Mouse (Mus musculus): Measurements from ENCODE around the gene Unc5b. TPM values are rescaled to one million over a fixed set of nuclear protein-coding genes. Genes with fewer than 3 reads are reported as not detected.
"Not testable (repeated sequence)": the region's sequence is repeated elsewhere in the genome, so short reads cannot be mapped to it uniquely, and the experiment has no call there.

The Unc5b gene
- polyA plus RNA-seq, 1 experiment from 2014 or later, result 6.1 TPM

GRCm38 (mm10) chr10:60746512-60746911 is 84.9 kb downstream of the Unc5b start:
- H3K4me1 ChIP-seq, result peaks cover 17% of the 10 kb centered on the region
- H3K4me3 ChIP-seq, result no peak overlapping the region
- H3K9ac ChIP-seq, result no peak overlapping the region
- WGBS, result 73% methylated on average over 2 of the region's 2 CpGs
- no peak overlapping the region for H3K4me2 ChIP-seq
- H3K9me3 ChIP-seq, result no peaks in the 10 kb centered on the region
- no peaks in the 10 kb centered on the region for H3K27me3 ChIP-seq
- ATAC-seq (ENCODE audit: insufficient number of reproducible peaks, insufficient read depth, low FRiP score, low TSS enrichment, low read depth), result no peak
- H3K36me3 ChIP-seq, result peaks cover 67% of the 10 kb centered on the region
- no peak overlapping the region for H3K27ac ChIP-seq

DNA sequence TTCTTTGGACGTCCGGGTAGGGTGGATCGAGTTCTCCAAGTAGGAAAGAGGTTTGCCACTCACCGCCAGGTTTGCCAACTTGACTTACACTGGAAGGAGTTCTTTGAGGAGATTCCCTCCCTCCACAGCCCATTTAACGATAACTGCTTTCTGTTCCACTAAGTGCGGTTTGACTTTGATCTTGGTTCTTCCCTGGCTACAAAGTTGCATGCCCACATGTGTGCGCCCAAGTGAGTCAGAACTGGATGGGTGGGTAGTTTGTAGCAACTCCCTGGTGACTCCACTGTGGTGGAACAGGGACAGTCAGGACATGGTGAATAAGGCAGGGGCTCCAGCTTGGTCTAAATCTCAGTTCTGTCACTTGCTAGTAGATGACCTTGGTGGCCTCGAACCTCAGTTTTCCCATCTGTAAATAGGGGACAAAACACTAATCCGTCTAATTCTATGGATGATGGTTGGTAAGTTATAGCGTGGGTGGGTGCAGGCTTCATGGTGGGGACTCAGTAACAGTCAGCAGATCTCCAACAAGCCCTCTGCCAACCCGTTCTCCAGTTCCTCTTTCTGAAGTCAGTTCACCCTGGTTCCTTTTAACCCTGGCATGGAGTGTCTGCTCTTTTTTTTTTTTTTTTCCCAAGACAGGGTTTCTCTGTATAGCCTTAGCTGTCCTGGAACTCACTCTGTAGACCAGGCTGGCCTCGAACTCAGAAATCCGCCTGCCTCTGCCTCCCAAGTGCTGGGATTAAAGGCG is 86.7 kb downstream of the Unc5b start:
- no peak overlapping the region for H3K9ac ChIP-seq
- H3K9me3 ChIP-seq, result no peaks in the 10 kb centered on the region
- H3K36me3 ChIP-seq, result peaks cover 58% of the 10 kb centered on the region
- H3K27ac ChIP-seq, result no peak overlapping the region
- no peak for ATAC-seq (ENCODE audit: insufficient number of reproducible peaks, insufficient read depth, low FRiP score, low TSS enrichment, low read depth)
- H3K27me3 ChIP-seq, result no peaks in the 10 kb centered on the region
- 86% methylated on average over 14 of the region's 14 CpGs for WGBS
- H3K4me3 ChIP-seq, result no peak overlapping the region
- H3K4me2 ChIP-seq, result no peak overlapping the region
- peaks cover 9% of the 10 kb centered on the region for H3K4me1 ChIP-seq

- H3K4me2 ChIP-seq, result no peak overlapping the region
- WGBS, result 57% methylated on average over 9 of the region's 9 CpGs
- H3K9me3 ChIP-seq, result no peaks in the 10 kb centered on the region
- H3K36me3 ChIP-seq, result peaks cover 47% of the 10 kb centered on the region
- H3K4me3 ChIP-seq, result no peak overlapping the region
- H3K4me1 ChIP-seq, result peaks cover 2% of the 10 kb centered on the region
- no peak overlapping the region for H3K9ac ChIP-seq
- H3K27me3 ChIP-seq, result no peaks in the 10 kb centered on the region
- no peak overlapping the region for H3K27ac ChIP-seq
- ATAC-seq (ENCODE audit: insufficient number of reproducible peaks, insufficient read depth, low FRiP score, low TSS enrichment, low read depth), result no peak
These were observed 87.7 kb downstream of the Unc5b start for GRCm38 (mm10) chr10:60743681-60744080.

- no peak overlapping the region for H3K4me2 ChIP-seq
- H3K27me3 ChIP-seq, result no peaks in the 10 kb centered on the region
- no peak overlapping the region for H3K27ac ChIP-seq
- no peak for ATAC-seq (ENCODE audit: insufficient number of reproducible peaks, insufficient read depth, low FRiP score, low TSS enrichment, low read depth)
- H3K9me3 ChIP-seq, result no peaks in the 10 kb centered on the region
- WGBS, result 80% methylated on average over 6 of the region's 6 CpGs
- H3K9ac ChIP-seq, result no peak overlapping the region
- H3K4me1 ChIP-seq, result no peaks in the 10 kb centered on the region; the same call in 1 of the 2 replicates
- H3K36me3 ChIP-seq, result peaks cover 41% of the 10 kb centered on the region
- no peak overlapping the region for H3K4me3 ChIP-seq
These were observed 88.4 kb downstream of the Unc5b start for GRCm38 (mm10) chr10:60742942-60743341.

DNA sequence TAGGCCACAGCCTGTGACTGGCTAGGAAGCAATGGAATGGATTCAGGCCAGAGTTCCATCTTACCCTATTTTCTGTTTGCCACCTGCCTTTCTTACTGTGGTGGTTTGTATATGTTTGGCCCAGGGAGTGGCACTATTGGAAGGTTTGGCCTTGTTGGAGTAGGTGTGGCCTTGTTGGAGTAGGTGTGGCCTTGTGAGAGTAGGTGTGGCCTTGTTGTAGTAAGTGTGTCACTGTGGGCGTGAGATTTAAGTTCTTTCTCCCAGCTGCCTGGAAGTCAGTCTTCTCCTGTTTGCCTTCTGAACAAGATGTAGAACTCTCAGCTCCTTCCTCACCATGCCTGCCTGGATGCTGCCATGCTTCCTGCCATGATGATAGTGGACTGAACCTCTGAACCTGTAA is 89.1 kb downstream of the Unc5b start:
- not testable (repeated sequence) for H3K9me3 ChIP-seq; H3K4me2 ChIP-seq; H3K9ac ChIP-seq; H3K27me3 ChIP-seq; H3K4me1 ChIP-seq; H3K27ac ChIP-seq; H3K4me3 ChIP-seq; ATAC-seq (ENCODE audit: insufficient number of reproducible peaks, insufficient read depth, low FRiP score, low TSS enrichment, low read depth)
- H3K36me3 ChIP-seq, result peaks cover 38% of the 10 kb centered on the region
- 82% methylated on average over 1 of the region's 1 CpGs for WGBS

- H3K4me2 ChIP-seq, result no peak overlapping the region
- H3K4me3 ChIP-seq, result no peak overlapping the region
- no peak overlapping the region for H3K27ac ChIP-seq
- no peak overlapping the region for H3K9ac ChIP-seq
- ATAC-seq (ENCODE audit: insufficient number of reproducible peaks, insufficient read depth, low FRiP score, low TSS enrichment, low read depth), result no peak
- 84% methylated on average over 7 of the region's 7 CpGs for WGBS
- peaks cover 44% of the 10 kb centered on the region for H3K36me3 ChIP-seq
- H3K9me3 ChIP-seq, result no peaks in the 10 kb centered on the region
- no peaks in the 10 kb centered on the region for H3K27me3 ChIP-seq
- H3K4me1 ChIP-seq, result no peaks in the 10 kb centered on the region
These were observed 89.9 kb downstream of the Unc5b start for GRCm38 (mm10) chr10:60741435-60741834.

DNA sequence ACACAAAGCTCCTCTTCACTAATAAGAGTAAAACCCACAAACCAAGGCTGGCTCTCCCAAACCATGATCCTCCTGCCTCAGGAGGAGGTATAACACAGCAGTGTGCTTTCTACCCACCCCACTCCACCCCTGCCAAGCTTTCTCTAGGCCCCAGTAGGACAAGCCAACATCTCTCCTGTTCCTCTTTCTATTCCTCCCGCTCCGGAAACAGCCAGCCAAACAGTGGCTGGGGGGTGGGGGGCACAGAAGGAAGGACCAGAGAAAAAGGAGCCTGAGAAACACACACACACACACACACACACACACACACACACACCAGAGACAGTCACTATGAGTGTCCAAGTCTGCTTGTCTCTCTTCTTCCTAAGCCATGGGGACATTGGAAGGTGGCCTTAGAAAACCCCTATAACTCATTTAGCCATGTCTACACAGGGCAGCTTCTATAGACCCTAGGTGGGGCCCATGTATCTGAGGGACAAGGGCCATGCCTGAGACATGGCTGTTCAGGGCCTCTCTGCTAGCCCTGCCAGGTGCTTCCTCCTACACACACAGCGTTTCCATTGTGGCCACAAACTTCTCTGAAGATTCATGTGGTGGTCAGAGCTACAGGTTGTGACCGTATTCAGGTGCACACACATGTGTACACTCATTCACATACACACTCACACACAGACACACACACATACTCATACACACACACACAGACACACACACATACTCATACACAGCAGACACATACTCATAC is 91.6 kb downstream of the Unc5b start:
- Histone ChIP-seq H3K27me3 (no peaks in the 10 kb centered on the region), H3K9ac (no peak overlapping the region), H3K9me3 (no peaks in the 10 kb centered on the region), H3K4me3 (no peak overlapping the region), H3K4me1 (no peaks in the 10 kb centered on the region), H3K4me2 (no peak overlapping the region), H3K36me3 (peaks cover 39% of the 10 kb centered on the region), H3K27ac (no peak overlapping the region)
- no peak for ATAC-seq (ENCODE audit: insufficient number of reproducible peaks, insufficient read depth, low FRiP score, low TSS enrichment, low read depth)
- WGBS, result 83% methylated on average over 4 of the region's 4 CpGs

- Histone ChIP-seq H3K27me3 (no peaks in the 10 kb centered on the region), H3K4me2 (no peak overlapping the region), H3K27ac (no peak overlapping the region), H3K4me3 (no peak overlapping the region), H3K4me1 (no peaks in the 10 kb centered on the region), H3K9me3 (no peaks in the 10 kb centered on the region), H3K36me3 (peaks cover 26% of the 10 kb centered on the region), H3K9ac (no peak overlapping the region)
- 79% methylated on average over 7 of the region's 9 CpGs for WGBS
- no peak for ATAC-seq (ENCODE audit: insufficient number of reproducible peaks, insufficient read depth, low FRiP score, low TSS enrichment, low read depth)
These were observed 93.3 kb downstream of the Unc5b start for GRCm38 (mm10) chr10:60737886-60738640.

DNA sequence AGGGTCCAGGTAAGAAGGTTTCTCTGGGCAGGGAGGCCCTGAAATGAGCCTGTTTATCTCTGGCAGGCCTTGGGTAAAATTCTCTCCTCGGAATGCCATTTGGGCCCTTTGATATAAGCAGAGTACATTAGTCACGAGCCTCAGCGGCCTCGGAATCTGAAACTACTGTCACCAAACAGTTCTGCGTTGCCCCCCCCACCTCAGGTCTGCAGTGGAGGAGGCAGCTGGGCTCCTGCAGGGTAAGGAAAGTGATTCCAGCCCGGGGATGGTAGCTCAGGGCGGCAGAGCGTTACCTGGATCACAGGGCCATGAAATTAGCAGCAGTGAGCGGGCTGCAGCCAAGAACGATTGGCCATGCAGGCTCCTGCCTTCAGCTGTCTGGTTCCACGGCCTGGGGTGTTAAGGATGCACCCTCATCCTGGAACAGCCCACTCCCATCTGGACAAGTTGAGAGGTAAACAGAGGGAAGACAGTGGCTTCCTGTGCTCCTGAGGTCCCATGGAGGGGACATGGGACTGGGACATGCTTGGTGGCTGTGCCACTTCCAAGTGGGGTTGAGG is 94.1 kb downstream of the Unc5b start:
- WGBS, result 63% methylated on average over 11 of the region's 11 CpGs
- Histone ChIP-seq H3K27ac (no peak overlapping the region), H3K9ac (no peak overlapping the region), H3K36me3 (peaks cover 19% of the 10 kb centered on the region), H3K9me3 (no peaks in the 10 kb centered on the region), H3K4me1 (no peaks in the 10 kb centered on the region), H3K4me3 (no peak overlapping the region), H3K27me3 (no peaks in the 10 kb centered on the region), H3K4me2 (no peak overlapping the region)
- no peak for ATAC-seq (ENCODE audit: insufficient number of reproducible peaks, insufficient read depth, low FRiP score, low TSS enrichment, low read depth)

DNA sequence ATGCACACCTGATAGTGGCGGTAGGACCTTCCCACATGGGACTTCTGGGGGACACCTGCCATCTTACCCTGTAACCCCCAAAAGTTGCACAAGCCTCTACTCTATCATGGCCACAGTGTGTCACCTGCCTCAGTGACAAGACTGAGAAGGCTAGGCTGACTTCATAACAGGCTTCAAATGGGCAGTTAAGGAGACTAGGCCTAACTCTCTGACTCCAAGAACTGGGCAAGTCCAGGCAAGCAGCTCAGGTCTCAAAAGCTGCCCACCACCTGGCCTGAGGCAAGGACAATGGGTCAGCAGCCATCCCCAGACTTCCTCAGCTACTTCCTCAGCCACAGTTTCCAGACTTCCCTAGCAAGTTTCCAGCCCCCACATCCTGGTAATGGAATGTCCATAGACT is 95.6 kb downstream of the Unc5b start:
- Histone ChIP-seq H3K27me3 (no peaks in the 10 kb centered on the region), H3K4me1 (no peaks in the 10 kb centered on the region), H3K4me2 (no peak overlapping the region), H3K36me3 (peaks cover 14% of the 10 kb centered on the region; the same call in 1 of the 2 replicates), H3K9ac (no peak overlapping the region), H3K4me3 (no peak overlapping the region), H3K9me3 (no peaks in the 10 kb centered on the region), H3K27ac (no peak overlapping the region)
- no peak for ATAC-seq (ENCODE audit: insufficient number of reproducible peaks, insufficient read depth, low FRiP score, low TSS enrichment, low read depth)
- 100% methylated on average over 1 of the region's 1 CpGs for WGBS

DNA sequence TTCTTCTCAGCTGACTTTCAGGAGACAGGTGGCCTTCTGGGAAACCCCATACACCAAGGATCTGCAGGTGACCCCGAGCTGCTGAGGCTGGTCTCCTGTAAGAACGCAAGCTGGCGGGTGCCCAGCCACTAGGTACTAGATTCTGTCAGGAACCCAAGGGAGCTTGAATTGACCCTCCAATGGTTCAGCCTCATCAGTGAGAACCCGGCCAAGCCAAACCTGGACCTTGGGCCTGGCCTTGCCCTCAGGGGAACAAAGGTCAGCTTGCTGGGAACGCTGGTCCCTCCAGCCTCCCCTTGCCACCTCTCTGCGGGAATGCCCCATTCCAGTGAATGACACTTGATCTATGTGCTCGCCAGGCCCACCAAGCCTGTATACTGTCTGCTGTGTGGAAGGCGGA is 97.9 kb downstream of the Unc5b start:
- no peak for ATAC-seq (ENCODE audit: insufficient number of reproducible peaks, insufficient read depth, low FRiP score, low TSS enrichment, low read depth)
- H3K36me3 ChIP-seq, result peaks cover 27% of the 10 kb centered on the region
- H3K27me3 ChIP-seq, result no peaks in the 10 kb centered on the region
- H3K4me2 ChIP-seq, result no peak overlapping the region
- no peak overlapping the region for H3K27ac ChIP-seq
- no peak overlapping the region for H3K9ac ChIP-seq
- no peaks in the 10 kb centered on the region for H3K9me3 ChIP-seq
- 79% methylated on average over 8 of the region's 8 CpGs for WGBS
- H3K4me3 ChIP-seq, result no peak overlapping the region
- no peaks in the 10 kb centered on the region for H3K4me1 ChIP-seq

All from embryonic facial prominence, embryonic 13.5 days (tissue).